Mouse (Mus musculus) cerebellum, postnatal 14 days (tissue): ENCODE data around the gene Tmem87b.
A peak's percentile ranks its signal among the peaks of the same experiment; 100 is the strongest.

Experiments used
- DNase-seq, 2 experiments: peaks; one replicate each; pipeline ENCODE4 v3.0.0; 2021; ENCODE audit warnings: mixed read lengths in 2 of 2

Gene Tmem87b

GRCm38 (mm10) chr2:128892180-128892721, 74.3 kb downstream of the Tmem87b start:
- DNase-seq: peak; percentile 39 to 56

GRCm38 (mm10) chr2:128902843-128903242, 84.9 kb downstream of the Tmem87b start:
- no peak for DNase-seq

- no peak for DNase-seq
Measured at GRCm38 (mm10) chr2:128903661-128904060, 85.7 kb downstream of the Tmem87b start.
